Mouse (Mus musculus) liver, embryonic 18 days (tissue): ENCODE data around the gene Spag6. TPM values are rescaled to one million over a fixed set of nuclear protein-coding genes. Genes with fewer than 3 reads are reported as not detected.

Experiments used
- polyA plus RNA-seq: library from polyadenylated mRNA; depleted of rRNA; stranded (reverse); fragments of >200 nt; gene quantifications from 2 replicates; pipeline ENCODE4 v1.2.3, GENCODE M21; 2012; rRNA removed

Gene Spag6
- polyA plus RNA-seq, result 0.04 and 0.10 TPM in 2 replicates

GRCm38 (mm10) chr2:18693871-18694610 lies at the start of gene Spag6:
Spag6 (plus strand) TSS chr2:18694032.

GRCm38 (mm10) chr2:18672133-18672765 lies 21.6 kb upstream of the Spag6 start, which contains the start of gene Commd3:
Commd3 (plus strand) TSS chr2:18672384.

GRCm38 (mm10) chr2:18676936-18677491 lies 16.8 kb upstream of the Spag6 start, which contains the start of gene Bmi1:
Bmi1 (plus strand) TSS chr2:18677018.

Other genes with a start within 250 kb of the Spag6 start
- gene Commd3, start 21.6 kb upstream of the Spag6 start, polyA plus RNA-seq, result 48.8 and 51.1 TPM in 2 replicates
- gene Bmi1, start 17.0 kb upstream of the Spag6 start, polyA plus RNA-seq, result 6.3 TPM in 2 replicates